Mouse (Mus musculus): ENCODE results near the gene Itga2b. TPM values are rescaled to one million over a fixed set of nuclear protein-coding genes. Genes with fewer than 3 reads are reported as not detected.
A peak's percentile ranks its signal among the peaks of the same experiment; 100 is the strongest.

Itga2b gene
- polyA plus RNA-seq, 2 experiments, result 20.0 to 35.4 TPM

DNA sequence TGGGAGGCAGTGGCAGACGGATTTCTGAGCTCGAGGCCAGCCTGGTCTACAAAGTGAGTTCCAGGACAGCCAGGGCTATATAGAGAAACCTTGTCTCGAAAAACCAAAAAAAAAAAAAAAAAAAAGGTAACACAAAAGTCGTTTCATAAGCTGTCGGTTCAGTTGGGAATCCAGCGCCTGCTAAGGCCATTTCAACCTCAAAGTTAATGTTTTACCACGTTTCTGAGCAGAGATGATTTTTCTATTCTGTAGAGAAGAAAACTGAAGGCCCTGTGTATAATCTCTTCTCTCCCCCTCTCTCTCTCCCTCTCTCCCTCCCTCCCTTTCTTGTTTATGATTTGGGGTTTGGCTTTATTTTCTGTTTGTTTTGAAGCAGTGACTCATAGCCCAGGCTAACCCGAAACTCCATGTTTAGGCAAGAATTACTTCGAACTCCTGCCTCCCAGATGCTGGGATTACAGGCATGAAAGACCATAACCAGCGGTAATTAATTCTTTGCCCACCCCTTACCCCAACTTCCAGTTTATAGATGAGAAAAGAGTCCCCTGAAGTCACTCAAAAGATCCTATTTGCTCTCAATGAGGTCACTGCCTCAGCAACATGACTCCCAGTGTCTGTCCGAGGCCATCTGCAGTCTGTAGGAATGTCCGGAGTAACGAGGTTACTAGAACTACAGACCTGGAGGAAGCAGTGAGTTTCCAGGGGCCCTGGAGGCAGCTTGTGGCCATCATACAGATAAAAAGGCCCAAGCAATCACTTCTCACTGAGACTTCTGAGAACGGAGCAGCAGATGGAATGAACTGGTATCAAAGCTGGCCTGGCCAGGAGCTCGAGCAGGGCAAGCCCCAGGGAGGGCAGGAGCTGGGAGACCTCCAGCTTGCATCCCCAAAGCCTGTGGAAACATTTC, 60.8 kb downstream of the Itga2b start:
- 37% methylated on average over 15 of the region's 15 CpGs for WGBS (ENCODE audit: insufficient replicate concordance)

DNA sequence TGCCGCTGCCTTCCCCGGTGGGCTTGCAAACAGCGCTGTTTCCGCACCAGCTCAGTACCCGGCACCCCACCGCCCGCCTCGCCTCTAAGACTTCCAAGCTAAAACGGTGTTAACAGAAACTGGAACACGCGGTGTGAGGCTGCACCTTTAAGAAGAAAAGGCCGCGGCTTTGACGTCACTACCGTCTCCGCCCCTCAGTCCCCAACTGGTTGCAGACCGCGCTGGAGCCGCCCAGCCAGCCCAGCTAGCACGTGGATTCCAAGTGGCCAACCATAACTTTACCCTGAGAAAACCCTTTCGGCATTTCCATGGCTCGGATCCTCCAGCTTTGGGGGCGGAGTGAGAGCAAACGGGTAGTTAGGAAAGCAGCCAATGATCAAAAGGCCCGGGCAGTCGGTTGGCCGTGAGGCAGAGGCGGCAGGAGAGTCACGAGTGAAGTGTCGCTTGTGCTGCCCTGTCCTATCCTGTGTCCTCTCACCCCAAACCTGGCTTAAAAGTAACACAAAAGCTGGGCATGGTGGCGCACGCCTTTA, 61.5 kb downstream of the Itga2b start:
- peak overlapping the region; percentile 68 to 78 for H3K4me3 ChIP-seq (ENCODE audit: insufficient read depth in 1 of 2, low read depth in 2 of 2, low read length in 2 of 2)
- ATAC-seq (ENCODE audit: insufficient read depth) (peak; percentile 83), DNase-seq (ENCODE audit: low read depth in 3 of 3, low spot score in 3 of 3) (peak; percentile 99 to 100 (median 100))
- H3K4me1 ChIP-seq (replicated peaks; ENCODE audit: control insufficient read depth in 2 of 2, insufficient read depth in 2 of 2, low read length in 1 of 2), result peaks cover 26 to 33% of the 10 kb centered on the region in 2 experiments
- TF ChIP-seq CTCF (IDR thresholded peaks at IDR 0.05; ENCODE audit: low read depth), result peak; percentile 3; the same call in 1 of the 2 replicates
- peak; percentile 71 for TF ChIP-seq EP300 (IDR thresholded peaks at IDR 0.05; ENCODE audit: low read depth)
- H3K9ac ChIP-seq (replicated peaks), result peak overlapping the region; percentile 99
- H3K36me3 ChIP-seq (replicated peaks; ENCODE audit: control insufficient read depth, insufficient read depth, low read depth), result peaks cover 24% of the 10 kb centered on the region
- WGBS (ENCODE audit: insufficient replicate concordance), result under 1% methylated on average over 32 of the region's 32 CpGs
- no peaks in the 10 kb centered on the region for H3K9me3 ChIP-seq (ENCODE audit: control insufficient read depth, low read length)
- no peaks in the 10 kb centered on the region for H3K27me3 ChIP-seq (ENCODE audit: control insufficient read depth, insufficient read depth, low read length)
- peak overlapping the region; percentile 99 for H3K4me2 ChIP-seq (ENCODE audit: low read depth)
- H3K27ac ChIP-seq, result peak overlapping the region; percentile 97

More for the DNA sequence above, 60.8 kb downstream of the Itga2b start:
- Histone ChIP-seq H3K9ac (replicated peaks) (peak overlapping the region; percentile 99), H3K4me2 (ENCODE audit: low read depth) (peak overlapping the region; percentile 99), H3K27ac (peak overlapping the region; percentile 97), H3K4me1 (replicated peaks; ENCODE audit: control insufficient read depth in 2 of 2, insufficient read depth in 2 of 2, low read length in 1 of 2) (peaks cover 26 to 33% of the 10 kb centered on the region in 2 experiments), H3K27me3 (ENCODE audit: control insufficient read depth, insufficient read depth, low read length) (no peaks in the 10 kb centered on the region), H3K4me3 (ENCODE audit: insufficient read depth in 1 of 2, low read depth in 2 of 2, low read length in 2 of 2) (peak overlapping the region; percentile 52 to 68), H3K9me3 (ENCODE audit: control insufficient read depth, low read length) (no peaks in the 10 kb centered on the region), H3K36me3 (replicated peaks; ENCODE audit: control insufficient read depth, insufficient read depth, low read depth) (peaks cover 16% of the 10 kb centered on the region)
- ATAC-seq (ENCODE audit: insufficient read depth) (no peak), DNase-seq (ENCODE audit: low read depth in 3 of 3, low spot score in 3 of 3) (no peak)
- TF ChIP-seq CTCF (IDR thresholded peaks at IDR 0.05; ENCODE audit: low read depth), result no peak

DNA sequence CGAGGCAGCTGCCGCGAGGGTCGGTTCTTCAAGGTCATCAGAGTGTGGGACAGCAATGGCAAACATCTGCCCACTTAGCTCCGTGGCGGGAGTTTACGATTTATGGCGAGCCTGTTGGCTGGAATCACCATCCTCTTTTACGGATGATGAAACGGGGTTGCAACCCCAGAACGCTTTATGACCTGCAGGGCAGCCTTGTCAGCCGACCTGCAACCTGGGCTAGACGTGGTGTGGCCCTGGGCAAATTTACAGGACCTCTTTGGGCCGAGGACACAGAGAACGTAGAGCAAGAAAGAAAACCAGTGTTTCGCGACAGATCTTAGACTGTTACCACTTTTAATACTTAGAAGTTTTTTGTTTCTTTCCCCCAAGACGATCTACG, 62.1 kb downstream of the Itga2b start, which contains the start of gene Slc25a39:
TSS of gene Slc25a39 (minus strand) at position 113 of the 382 bp plus-strand sequence.
- ATAC-seq (ENCODE audit: insufficient read depth) (peak; percentile 32; the same call in 1 of the 2 replicates), DNase-seq (ENCODE audit: low read depth in 3 of 3, low spot score in 3 of 3) (peak in 2 of 3 experiments; percentile 42 to 50)
- 1% methylated on average over 19 of the region's 19 CpGs for WGBS (ENCODE audit: insufficient replicate concordance)

DNA sequence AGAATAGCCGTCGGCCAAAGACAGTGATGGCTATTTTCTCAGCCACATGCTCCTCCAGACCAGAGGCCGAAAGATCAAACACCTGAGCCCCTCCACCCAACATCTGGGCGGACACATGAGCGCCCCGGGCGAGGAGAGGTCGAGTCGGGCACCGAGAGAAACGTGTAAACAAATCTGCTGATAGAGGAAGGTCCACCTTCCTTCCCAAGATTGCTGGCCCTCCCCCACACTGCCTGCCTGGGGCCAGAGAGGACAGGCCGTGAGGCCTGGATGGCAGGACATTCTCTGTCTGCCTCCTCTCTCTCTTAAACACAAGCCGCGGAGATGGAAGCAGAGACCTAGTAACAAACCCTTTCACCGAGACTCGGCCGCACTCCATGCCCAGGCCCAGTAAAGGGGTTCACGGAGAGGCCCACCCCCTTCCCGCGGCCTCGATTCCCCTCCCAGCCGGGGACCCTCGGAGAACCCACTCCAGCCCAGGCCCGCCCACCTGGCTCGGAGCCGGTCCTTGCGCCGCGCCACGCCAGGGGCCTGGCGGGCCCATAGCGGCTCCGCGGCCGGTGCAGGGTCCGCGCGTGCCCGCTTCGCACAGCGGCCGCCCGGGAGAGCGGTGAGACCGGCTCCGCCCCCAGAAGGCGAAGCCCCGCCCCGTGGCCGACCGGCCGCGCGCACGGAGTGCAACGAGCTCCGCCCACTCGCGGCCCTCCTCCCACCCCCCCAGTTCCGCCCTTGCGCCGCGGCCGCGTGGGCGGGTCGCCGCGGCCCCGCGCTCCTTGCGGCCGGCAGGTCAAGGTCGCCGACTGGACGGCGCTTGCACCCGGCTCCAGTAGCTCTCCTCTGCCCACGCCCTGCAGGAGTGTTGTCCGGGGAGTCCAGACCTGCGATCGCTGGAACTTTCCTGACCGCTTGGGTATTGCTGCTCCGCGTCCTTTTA, 62.8 kb downstream of the Itga2b start:
- TF ChIP-seq EP300 (IDR thresholded peaks at IDR 0.05; ENCODE audit: low read depth) (no peak), CTCF (IDR thresholded peaks at IDR 0.05; ENCODE audit: low read depth) (peak; percentile 19; the same call in 1 of the 2 replicates)
- Histone ChIP-seq H3K27me3 (ENCODE audit: control insufficient read depth, insufficient read depth, low read length) (no peaks in the 10 kb centered on the region), H3K4me2 (ENCODE audit: low read depth) (peak overlapping the region; percentile 99), H3K36me3 (replicated peaks; ENCODE audit: control insufficient read depth, insufficient read depth, low read depth) (peaks cover 35% of the 10 kb centered on the region), H3K27ac (peak overlapping the region; percentile 97), H3K4me3 (ENCODE audit: insufficient read depth in 1 of 2, low read depth in 2 of 2, low read length in 2 of 2) (peak overlapping the region; percentile 68 to 86), H3K4me1 (replicated peaks; ENCODE audit: control insufficient read depth in 2 of 2, insufficient read depth in 2 of 2, low read length in 1 of 2) (peaks cover 26 to 33% of the 10 kb centered on the region in 2 experiments), H3K9me3 (ENCODE audit: control insufficient read depth, low read length) (no peaks in the 10 kb centered on the region), H3K9ac (replicated peaks) (peak overlapping the region; percentile 99)
- under 1% methylated on average over 85 of the region's 85 CpGs for WGBS (ENCODE audit: insufficient replicate concordance)
- ATAC-seq (ENCODE audit: insufficient read depth) (peak; percentile 73), DNase-seq (ENCODE audit: low read depth in 3 of 3, low spot score in 3 of 3) (peak; percentile 76 to 78 (median 77))

More for the DNA sequence above, 62.1 kb downstream of the Itga2b start, which contains the start of gene Slc25a39:
- H3K4me3 ChIP-seq (ENCODE audit: insufficient read depth in 1 of 2, low read depth in 2 of 2, low read length in 2 of 2), result peak within 1 kb of the TSS; percentile 68 to 86
- H3K9ac ChIP-seq (replicated peaks), result peak within 1 kb of the TSS; percentile 99
- H3K27me3 ChIP-seq (ENCODE audit: control insufficient read depth, insufficient read depth, low read length), result no peaks in the 10 kb centered on the region
- H3K4me2 ChIP-seq (ENCODE audit: low read depth), result peak within 1 kb of the TSS; percentile 99
- TF ChIP-seq EP300 (IDR thresholded peaks at IDR 0.05; ENCODE audit: low read depth) (no peak), CTCF (IDR thresholded peaks at IDR 0.05; ENCODE audit: low read depth) (peak; percentile 1; the same call in 1 of the 2 replicates)
- no peaks in the 10 kb centered on the region for H3K9me3 ChIP-seq (ENCODE audit: control insufficient read depth, low read length)
- H3K27ac ChIP-seq, result peak within 1 kb of the TSS; percentile 97
- peaks cover 30% of the 10 kb centered on the region for H3K36me3 ChIP-seq (replicated peaks; ENCODE audit: control insufficient read depth, insufficient read depth, low read depth)
- peaks cover 26 to 33% of the 10 kb centered on the region in 2 experiments for H3K4me1 ChIP-seq (replicated peaks; ENCODE audit: control insufficient read depth in 2 of 2, insufficient read depth in 2 of 2, low read length in 1 of 2)
